Mouse (Mus musculus): ENCODE results near the gene Gsap. TPM values are rescaled to one million over a fixed set of nuclear protein-coding genes. Genes with fewer than 3 reads are reported as not detected.

Gsap gene
- total RNA-seq (2022): 10 to 100 TPM in 2 of 4 experiments, 1 to 10 TPM in 2; 5.7 to 13.5 (median 9.9) TPM

DNA sequence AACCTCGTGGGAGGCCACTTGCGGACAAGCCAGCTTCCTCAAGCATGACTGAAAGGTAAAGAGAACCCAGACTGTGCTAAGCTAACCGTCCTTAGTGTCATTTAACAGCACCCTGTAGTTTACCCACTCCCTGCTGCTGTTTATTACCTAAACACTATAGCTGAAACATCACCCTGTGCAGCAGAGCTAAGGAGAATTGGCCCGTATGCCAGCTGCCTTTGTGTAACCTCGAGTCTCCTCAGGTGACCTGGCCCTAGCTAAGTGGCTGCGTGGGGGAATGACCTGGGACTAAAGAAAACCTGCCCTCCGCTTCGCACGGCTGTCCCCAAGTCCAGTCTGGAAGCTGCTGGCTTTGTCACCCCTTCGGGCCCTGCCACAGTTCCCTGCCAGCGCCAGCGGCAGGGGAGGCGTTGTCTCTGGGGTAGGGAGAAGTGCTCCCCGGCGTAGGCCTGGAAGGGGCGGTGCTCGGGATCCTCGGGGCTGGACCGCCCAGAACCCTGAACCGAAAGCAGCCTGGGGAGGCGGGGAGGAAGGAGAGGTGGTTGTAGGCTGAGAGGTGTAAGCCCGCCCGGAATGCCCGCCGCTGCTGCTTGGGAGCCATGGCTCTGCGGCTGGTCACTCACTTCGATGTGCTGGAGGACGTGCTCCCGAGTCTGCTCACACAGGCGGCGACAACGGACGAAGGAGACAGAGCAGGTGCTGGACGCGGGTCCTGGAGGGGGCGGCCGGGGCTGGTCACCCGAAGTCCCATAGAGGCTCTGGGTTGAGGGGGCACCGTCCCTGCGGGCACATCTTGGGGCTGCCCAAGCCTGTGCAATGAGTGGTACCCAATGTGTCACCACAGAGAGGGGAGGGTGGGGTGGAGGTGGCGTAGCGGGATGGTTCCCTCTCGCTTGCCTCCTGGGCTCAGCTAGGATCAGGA is at the start of gene Gsap:
Gene Gsap (plus strand): TSS at position 492 of the 922 bp plus-strand sequence.
- peak; percentile 81 for DNase-seq

DNA sequence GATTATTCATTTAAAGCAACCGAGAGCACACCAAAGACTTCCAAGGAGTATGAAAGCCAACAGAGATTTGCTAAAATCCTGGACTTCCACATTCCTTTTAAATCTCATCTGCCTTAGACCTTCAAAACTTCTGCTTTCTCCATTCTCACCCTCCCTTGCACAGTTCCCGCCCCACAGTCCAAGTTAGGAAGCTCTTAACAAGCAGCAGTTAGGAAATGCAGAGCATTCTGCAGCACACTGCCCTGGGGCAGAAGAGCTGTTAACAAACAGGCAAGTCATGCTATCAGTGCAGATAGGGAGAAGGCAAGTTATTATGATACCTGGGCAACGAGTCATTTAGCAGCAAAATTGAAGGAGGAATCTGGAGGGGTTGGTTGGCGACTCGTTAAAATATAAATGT is 49.5 kb upstream of the Gsap start:
- no peak for DNase-seq

DNA sequence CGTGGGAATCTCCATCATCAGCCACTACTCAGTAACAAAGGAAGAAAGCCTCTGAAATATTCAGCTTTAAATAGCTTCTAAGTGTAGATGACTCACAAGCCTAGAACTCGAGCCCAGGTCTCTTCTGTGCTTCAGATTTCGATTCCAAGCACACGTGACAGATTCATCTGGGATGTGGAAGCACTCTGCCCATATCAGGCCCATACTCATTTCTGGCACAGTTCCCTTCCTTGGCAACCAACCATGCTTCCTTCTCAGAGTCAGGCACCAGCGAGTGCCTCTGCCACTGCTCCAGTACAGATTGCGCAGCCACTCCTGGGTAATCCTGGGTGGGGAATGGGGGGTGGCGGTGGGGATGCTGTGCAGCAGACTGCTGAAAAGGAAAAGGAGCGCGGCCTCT is 46.5 kb upstream of the Gsap start:
- DNase-seq: peak; percentile 70

DNA sequence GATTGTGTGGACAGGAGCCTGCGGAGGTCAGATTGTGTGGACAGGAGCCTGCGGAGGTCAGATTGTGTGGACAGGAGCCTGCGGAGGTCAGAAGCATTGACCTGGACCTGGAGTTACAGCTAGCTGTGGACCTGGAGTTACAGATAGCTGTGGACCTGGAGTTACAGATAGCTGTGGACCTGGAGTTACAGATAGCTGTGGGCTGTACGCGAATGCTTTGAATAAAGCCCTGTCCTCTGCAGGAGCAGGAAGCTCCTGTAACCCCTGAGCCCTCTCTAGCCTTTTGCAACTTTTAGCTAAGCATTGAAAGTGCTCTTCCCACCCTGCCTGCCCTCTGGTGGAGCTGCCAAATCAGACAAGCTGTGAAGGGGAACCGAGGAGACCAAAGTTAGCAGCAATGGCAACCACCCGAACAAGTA is 44.9 kb upstream of the Gsap start:
- peak; percentile 20 for DNase-seq

DNA sequence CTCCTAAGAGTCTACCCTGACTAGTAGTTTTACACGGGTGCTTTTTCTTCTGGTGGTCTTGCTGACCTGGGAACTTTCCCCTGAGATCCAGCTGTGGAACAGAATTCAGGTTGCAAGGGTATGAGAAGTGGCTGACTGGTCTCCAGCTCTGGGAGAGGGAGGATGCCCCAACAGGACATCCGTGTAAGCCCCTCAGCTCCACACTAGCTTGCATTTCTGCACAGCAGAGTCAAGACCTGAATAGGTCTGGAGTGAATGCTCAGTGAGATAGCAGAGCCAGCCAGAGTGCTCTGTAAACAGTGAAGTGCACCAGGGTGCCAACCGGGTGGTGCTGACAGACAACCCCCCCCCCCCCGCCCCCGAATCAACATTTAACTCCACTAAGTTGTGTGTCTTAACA is 44.4 kb upstream of the Gsap start:
- no peak for DNase-seq

DNA sequence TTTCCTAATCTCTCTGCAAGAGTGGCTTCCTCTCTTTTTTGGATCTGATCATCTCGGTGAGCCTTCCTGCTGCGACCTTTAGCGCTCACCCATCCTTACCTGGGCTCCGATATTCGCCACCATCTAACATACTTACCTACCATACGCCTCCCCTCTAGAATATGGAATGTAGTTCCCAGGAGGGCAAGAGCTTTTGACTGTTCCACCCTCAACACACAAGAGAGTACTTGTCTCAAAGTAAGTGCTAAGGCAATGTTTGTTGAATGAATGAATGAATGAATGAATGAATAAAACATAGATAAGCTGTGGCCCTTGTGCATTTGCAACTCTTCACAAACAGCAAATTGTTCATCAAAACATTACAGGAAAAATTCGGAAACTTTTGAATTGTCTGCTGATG is 43.0 kb upstream of the Gsap start:
- DNase-seq: no peak

DNA sequence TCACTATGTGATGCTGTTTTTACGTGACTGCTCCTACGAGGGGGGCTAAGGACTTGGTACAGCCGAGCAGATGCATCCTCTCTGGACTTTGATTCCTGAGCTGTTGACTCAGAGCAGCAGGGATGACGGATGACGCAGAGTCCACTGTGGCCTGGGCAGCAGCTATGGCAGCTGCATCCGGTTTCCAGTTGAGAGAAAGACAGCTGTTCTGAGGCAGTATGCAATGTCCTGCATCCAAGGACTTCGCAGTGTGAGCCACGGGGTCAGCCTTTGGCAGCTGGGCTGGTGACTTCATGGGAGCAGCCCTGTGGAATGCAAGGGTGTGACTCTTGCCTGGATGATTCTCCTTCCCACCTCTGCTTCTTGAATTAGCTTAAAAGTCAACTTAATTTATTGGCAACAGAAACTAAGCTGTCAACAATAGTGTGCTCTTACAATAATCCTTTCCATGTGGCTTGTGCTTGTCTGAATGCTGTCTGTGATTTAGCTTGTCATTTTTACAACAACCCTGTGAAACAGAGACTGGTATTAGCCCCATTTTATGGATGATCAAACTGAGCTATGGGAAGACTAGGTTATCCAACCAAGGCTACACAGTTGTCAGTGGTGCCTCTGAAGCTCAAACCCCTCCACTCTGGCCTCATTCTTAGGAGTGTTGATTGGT is 41.4 kb upstream of the Gsap start:
- peak; percentile 82 for DNase-seq

DNA sequence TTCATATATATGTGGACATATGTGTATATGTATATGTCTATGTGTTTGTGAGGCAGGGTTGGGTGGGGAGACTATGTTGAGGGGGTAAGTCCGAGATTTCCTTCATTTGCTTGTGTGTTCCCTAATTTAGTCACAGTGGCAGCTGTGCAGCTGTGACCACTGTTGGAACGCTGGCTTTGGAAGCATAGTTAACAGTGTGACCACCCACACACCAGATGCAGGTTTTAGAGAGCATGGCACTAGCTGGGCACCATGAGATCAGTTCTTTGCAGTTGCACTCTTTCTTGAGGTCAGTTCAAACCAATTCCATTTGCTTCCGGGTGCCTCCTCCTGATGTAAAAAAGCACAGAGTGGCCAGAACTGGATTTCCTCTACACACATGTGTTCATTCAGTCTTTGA is 37.7 kb upstream of the Gsap start:
- no peak for DNase-seq

DNA sequence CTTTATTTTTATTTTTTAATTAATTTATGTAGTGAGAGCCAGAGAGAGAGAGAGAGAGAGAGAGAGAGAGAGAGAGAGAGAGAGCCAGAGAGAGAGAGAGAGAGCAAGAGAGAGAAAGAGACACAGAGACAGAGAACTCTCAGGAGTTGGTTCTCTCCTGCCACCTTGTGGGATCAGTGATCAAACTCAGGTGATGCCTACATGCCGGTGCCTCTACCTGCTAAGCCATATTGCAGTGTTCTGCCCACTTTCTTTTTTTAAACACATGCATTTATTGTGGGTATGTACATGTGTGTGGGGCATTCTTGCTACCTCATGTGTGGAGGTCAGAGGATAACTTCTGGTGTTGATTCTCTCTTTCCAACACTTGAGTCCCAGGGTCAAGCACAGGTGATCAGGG is 32.4 kb upstream of the Gsap start:
- DNase-seq: no peak

DNA sequence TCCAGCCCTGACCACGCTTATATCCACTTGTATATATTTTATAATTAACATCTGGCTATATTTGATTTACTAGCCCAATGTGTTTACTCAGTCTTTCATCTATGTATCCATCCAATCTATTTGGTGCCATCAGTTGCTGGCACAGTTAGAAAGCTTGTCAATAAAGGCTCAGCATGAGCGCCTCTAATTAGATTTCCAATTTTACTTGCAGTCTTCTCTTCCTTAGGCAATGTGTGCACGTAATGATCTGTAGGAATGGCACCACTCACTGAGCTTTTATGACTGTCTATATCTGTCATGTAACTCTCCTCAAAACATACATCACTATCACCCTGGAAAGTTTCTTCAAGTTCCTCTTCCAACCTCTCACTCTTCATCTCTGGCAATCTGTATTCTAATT is 29.3 kb upstream of the Gsap start:
- DNase-seq: no peak

DNA sequence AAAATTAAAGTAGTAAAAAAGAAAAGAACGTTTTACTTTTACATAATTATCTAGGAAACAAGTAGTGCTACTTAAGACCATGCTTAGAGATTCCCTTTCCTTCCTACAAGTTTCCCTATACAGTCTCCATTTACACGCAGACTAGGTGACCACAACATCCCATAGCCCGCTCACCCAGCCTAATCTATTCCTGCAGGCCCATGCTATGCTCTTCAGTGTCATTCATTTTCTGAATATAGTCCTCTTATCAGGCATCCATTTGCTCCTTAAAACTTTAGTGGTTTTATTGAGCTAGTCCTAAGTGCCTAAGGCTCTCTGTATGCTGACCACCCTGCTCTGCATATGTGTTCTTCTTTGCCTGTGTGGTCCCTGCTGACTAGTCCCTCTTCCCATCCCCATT is 26.5 kb upstream of the Gsap start:
- DNase-seq: no peak

DNA sequence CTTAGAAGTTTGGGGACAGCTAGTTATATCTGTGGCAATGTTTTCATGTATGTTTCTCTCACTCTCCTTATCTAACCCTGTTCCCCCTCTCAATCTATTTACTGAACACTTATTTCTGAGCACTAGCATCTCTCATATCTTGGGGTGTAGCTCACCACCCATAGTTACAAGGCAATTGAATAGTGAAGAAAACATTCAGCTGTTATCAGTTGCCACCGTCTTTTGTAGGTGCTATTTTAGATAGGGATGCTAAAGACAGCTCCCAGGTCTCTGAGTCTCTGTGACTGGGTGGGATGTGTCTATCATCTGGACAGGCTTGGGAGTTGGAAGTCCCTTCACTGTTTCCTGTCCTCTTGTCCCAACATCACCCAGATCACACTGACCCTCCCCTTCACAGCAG is 25.3 kb upstream of the Gsap start:
- no peak for DNase-seq

DNA sequence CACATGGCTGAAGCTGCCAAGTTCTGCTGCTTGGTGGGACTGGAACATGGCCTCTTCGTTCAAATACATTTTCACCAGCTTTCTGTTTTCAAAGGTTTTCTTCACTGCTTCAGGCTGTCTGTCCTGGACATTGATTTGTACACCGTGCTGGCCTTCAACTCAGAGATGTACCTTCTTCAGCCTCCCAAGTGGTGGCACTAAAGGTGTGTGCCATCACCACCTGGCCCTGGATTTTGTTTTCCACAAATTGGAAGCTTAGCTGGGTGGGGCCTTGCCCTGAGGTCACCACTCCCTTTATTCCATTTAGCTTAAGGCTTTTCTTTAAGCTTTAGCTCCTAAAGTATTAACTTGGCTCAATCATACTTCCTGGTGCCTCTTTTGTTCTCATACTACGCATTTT is 22.6 kb upstream of the Gsap start:
- no peak for DNase-seq

DNA sequence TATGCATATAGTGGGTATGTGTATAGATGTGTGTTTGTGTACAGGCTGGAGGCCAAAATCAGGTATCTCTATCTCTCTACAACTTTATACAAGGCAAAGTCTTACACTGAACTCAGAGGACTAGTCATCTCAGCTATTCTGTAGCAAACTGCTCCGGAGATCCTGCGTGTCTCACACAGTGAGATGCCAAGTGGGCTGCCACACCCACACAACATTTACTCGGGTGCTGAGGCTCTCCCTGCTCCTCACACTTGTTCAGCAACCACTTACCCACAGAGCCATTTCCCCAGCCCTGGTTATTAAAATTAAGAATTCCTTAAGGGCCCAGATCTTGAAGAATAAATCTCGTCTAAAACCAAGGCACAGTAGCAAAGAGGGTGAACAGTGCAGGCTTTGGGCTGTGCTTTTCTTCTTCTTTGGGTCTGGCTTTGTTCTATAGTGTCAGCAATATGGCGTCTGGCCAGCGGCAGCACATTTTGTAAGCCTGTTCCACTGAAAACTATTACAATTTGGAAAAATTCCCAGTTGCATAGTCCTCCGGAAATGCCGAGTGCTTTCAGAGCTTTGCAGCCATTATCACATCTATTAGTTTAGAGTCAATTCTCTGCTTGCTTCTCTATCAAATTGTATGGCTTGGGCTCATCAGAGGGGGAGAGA is 17.2 kb upstream of the Gsap start:
- DNase-seq: no peak

DNA sequence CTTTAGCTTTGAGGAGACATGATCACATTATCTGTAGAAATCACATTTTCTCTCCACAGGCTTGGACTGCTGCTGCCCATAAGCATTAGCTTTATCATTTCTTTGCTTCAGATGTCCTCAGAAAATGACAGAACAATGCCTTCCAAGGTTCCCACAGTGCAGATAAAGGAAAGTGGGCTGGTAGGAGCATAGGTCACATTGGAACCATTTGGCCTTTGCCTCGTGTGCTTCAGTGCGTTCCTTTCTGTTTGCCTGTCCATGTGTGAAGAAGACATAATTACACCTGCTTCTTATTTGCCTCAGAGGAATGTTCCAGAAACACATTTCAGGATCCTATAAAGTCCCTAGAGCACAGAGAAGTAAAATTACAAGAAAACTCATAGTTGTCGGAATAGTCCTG is 16.7 kb upstream of the Gsap start:
- DNase-seq: no peak

DNA sequence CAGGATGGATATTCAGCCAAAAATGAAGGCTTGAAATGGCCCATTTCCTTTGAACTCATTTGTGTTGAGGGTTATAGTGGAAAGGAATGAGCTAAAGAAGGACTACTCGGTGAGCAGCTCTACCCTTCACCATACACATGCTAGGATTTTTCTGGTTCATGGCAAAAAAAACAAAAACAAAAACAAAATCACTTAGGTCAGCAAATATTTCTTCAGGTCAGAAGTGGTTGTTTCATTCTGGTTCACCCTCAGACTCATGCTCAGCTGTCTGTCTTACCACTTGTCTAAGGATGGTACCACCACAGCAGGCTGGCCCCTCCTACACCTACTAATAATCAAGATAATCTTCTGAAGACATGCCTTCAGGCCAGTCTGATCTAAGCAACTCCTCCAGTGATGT is 16.2 kb upstream of the Gsap start:
- no peak for DNase-seq

DNA sequence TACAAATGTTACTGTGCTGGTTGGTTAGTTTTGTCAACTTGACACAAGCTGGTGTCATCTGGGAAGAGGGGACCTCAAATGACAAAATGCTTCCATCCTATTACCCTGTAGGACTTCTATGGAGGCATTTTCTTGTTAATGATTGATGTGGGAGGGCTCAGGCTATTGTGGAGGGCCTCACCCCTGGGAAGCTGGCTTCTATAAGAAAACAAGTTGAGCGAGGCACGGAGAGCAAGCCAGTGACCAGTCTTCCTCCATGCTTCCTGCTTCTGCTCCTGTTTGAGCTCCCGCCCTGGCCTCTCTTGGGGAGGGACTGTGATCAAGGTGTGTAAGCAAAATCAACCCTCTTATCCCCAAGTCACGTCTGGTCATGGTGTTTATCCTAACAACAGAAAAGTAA is 15.6 kb upstream of the Gsap start:
- DNase-seq: no peak

DNA sequence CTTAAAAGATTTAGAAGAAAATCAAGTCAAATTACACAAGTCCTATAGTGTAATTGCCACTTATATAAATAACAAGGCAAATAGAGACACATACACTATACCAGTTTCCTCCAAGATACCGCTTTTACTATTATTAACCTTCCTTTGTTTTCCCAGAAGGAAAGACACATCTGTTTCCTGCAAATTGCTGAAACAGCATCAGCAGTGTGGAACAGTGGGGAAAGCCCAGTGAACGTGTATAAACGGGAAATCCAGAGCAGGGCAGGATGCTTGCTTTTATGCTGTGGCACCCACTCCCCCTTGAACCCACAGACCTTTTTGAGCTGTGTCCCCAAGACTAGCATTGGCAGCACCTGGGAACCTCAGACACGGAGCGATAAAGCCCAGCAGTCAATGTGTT is 15.2 kb upstream of the Gsap start:
- DNase-seq: no peak

DNA sequence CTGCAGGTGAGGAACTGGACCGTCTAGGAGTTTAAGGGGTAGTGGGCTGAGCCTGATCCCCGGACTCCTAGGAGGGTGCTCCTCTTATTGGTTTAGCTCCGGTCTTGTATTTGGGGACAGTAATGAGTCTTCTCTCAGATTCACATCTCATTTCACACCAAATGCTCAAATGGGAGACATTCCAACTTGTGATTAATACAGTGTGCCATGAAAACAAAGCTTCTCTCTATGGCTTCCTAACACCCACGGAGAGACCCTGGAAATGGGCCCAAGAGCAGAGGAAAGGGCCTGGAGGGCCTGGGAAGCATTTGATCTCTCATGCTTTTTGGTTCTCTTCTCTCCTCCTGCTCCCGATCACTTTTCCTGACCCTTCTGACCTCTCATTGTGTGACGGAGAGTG is 14.7 kb upstream of the Gsap start:
- DNase-seq: no peak

DNA sequence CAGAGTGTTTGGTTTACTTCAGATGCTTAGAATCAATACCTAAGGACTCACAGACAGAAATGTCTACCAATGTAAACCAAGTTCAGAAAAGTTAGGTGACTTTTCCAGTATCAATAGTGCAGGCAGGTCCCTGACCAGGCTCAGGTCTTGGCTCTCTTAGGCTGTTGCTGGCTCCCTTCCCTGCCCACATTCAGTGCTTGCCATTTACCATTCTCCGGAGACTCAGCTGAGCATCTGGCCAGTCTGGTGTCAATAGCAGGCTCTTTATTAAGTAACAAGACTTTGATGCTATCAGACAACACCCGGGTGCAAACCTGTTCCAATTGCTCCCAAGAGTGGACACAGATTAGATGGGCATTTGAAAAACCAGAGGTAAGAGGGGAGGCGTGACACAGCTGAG is 13.7 kb upstream of the Gsap start:
- DNase-seq: no peak

DNA sequence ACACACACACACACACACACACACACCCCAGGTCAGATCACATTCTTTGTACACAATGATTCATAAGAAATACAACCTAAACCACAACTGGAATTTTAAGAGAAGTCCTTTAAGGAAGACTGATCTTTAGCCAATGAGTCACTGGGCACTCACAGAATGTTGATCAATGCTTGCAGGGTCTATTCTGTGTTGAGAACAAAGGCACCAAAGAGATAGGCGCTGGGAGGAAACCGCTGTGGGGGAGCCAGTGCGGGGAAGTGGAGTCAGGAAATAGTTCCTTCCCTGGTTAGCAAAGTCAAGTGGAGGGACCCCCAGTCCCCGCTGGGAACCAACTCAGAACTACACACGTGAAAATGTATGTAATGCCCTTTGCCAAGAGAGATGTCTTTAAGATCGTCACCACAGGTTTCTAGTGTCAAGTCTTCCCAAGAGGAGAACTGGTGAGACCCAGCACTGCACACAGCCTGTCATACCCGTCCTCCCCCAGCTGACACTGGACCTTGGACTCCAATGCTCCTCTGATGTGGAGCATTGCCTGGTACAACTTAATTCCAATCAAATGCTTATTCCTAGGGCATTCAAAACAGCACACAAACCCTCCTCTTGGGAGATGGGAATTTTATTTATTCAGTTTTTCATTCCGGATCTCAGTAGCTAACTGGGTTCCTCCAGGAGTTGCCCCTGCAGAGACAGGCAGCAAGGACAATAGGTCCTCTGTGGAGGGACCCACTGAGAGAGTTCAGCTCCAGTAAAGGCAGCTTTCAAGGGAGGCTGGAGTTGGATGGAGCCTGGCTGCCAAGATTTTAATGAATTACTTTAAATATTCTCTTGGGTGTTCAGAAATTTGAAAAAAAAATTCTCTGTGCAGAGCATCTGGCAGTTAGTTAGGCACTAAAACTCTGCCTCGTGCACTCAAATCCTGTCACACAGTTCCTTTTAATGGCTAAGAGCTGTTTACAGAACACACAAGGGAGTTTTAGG is 10.6 kb upstream of the Gsap start:
- no peak for DNase-seq

DNA sequence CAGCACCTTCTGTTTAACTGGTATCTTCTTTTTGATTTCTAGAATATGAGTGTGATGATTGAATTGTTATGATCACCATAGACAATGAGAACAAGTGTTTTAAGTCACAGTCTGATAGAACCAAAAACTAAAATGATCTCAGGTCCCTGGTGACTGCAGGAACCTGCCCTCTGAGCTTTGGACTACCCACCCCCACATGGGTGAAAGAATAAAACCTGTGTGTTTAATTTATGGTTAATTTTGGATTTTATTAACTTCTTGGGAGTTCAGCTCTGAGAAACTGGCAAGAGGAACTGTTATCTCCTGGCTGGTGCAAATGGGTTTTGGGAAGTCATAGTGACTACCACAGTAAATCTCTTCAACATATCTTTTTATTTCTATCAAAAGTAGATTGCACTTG is 6.6 kb upstream of the Gsap start:
- no peak for DNase-seq

Data from adrenal gland, adult 8-10 months (tissue).